Mouse (Mus musculus): ENCODE measurements around the gene Slc16a5.
A peak's percentile ranks its signal among the peaks of the same experiment; 100 is the strongest.

Slc16a5 gene

DNA sequence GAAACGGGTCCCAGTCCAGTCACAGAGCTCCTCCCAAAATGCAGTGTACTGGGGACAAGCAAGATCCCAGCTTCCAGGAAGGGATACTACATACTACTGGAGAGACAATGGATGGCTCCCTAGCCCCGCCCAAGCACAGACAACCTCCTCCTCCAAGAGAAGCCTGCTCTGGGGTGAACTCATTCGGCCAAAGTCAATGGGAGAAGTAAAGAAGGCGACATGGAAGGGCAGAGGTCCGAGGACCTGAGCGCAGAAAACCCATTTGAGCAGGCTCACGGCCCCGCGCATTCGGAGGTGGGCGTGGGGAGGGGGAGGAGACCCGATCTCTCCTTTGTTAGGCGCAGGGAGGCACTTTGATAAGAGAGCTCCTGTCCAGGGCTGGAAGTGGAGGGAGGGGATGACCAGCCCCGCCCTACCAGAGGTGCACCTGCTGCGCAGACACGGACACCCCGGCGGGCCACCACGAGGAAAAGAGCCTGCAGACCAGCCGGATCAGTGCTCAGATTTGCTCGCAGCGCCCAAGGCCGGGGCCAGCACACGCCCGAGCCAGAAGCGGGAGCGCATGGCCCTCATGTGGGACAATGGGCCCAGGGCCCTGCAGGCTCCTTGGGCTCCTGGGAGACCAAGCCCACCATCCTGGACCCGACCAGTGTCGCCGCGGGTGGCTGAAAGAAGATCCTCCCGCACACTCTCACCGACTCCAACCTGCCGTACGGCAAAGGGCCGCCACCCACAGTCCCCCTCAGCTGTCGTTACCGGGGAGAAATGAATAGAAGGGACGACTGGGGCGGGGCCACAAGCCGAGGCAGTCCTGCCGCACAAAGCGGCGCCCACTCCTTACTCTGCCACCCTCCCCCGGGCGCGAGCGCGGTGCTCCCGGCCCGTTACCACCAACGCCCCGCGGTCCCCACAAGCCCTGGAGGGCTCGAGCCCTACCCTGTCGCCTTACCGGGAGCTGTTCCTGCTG, 51.3 kb downstream of the Slc16a5 start:
- DNase-seq (ENCODE audit: low read depth, low spot score), result no peak

- DNase-seq (ENCODE audit: low read depth, low spot score), result peak; percentile 92
Measured at GRCm38 (mm10) chr11:115514238-115514663, 52.0 kb downstream of the Slc16a5 start, which contains the start of gene Jpt1. Gene Jpt1 (minus strand): TSS chr11:115514387.

GRCm38 (mm10) chr11:115515021-115515420, 52.7 kb downstream of the Slc16a5 start:
- DNase-seq (ENCODE audit: low read depth, low spot score), result no peak

- DNase-seq (ENCODE audit: low read depth, low spot score), result no peak
Measured at GRCm38 (mm10) chr11:115516942-115517341, 54.7 kb downstream of the Slc16a5 start.

GRCm38 (mm10) chr11:115518693-115519092, 56.4 kb downstream of the Slc16a5 start:
- DNase-seq (ENCODE audit: low read depth, low spot score), result no peak

DNA sequence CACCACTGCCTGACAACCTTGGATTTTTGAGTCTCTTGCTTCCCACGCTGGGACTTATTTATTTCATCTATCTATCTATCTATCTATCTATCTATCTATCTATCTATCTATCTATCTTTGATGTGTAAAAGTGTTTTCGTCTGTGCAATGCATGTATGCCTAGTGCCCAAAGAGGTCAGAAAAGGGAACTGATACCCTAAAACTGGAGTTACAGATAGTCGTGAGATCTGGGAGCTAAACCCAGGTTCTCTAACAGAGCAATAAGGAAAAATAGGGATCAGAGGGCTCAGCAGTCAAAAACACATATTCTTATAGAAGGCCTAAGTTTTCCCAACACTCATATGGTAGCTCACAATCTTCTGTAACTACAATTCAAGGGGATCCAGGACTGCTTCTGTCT, 57.3 kb downstream of the Slc16a5 start:
- DNase-seq (ENCODE audit: low read depth, low spot score), result no peak

DNA sequence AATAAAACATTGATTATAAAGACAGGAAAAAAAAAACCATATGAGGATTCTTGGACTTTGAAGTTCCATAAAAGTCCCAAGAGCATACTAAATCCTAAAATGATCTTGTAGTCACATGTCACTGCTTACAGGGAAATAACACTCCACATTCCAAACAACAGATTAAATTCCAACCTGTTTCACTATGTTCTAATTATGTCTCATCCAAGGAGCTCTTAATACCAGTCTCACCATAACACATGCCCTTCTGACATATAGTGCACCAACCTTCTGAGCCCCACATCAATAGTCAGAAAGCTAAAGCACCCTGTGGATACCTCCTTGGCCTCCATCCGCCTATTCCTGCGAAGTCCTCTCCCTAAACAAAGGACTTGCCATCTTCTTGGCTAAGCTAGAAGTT, 57.9 kb downstream of the Slc16a5 start:
- DNase-seq (ENCODE audit: low read depth, low spot score), result no peak

GRCm38 (mm10) chr11:115521080-115521479, 58.8 kb downstream of the Slc16a5 start:
- no peak for DNase-seq (ENCODE audit: low read depth, low spot score)

- no peak for DNase-seq (ENCODE audit: low read depth, low spot score)
Measured at GRCm38 (mm10) chr11:115522238-115522637, 60.0 kb downstream of the Slc16a5 start.

- DNase-seq (ENCODE audit: low read depth, low spot score), result no peak
Measured at GRCm38 (mm10) chr11:115522703-115523102, 60.4 kb downstream of the Slc16a5 start.
